Mouse (Mus musculus) mammary gland, adult 2 months (tissue): Measurements from ENCODE around the gene Ticam1. TPM values are rescaled to one million over a fixed set of nuclear protein-coding genes. Genes with fewer than 3 reads are reported as not detected.

ENCODE experiments used
- polyA plus RNA-seq: library from polyadenylated mRNA; depleted of rRNA; stranded (reverse); fragments of >200 nt; gene quantifications from 2 replicates; pipeline ENCODE4 v1.2.3, GENCODE M21; 2012; ENCODE audit warnings: low replicate concordance; rRNA removed

Gene Ticam1
- 27.3 and 29.4 TPM in 2 replicates for polyA plus RNA-seq

GRCm38 (mm10) chr17:56276643-56277566, at the start of gene Ticam1:
Ticam1 (minus strand) TSS chr17:56276786.

GRCm38 (mm10) chr17:56325450-56326152, 49.0 kb upstream of the Ticam1 start, which contains the start of gene Kdm4b:
Kdm4b (plus strand) TSS chr17:56326062.

GRCm38 (mm10) chr17:56303160-56303846, 26.7 kb upstream of the Ticam1 start, which contains the start of gene Uhrf1:
Uhrf1 (plus strand) TSS chr17:56303321.

GRCm38 (mm10) chr17:56300186-56300585, 23.6 kb upstream of the Ticam1 start, which contains the start of gene Arrdc5:
Arrdc5 (minus strand) TSS chr17:56300286.

GRCm38 (mm10) chr17:56292531-56293222, 16.1 kb upstream of the Ticam1 start, which contains the start of gene Plin3:
Plin3 (minus strand) TSS chr17:56292873.

GRCm38 (mm10) chr17:56256239-56256881, 20.2 kb downstream of the Ticam1 start, which contains the start of gene Fem1a:
Fem1a (plus strand) TSS chr17:56256810.

Other genes with a start within 250 kb of the Ticam1 start
- 97.9 and 107 TPM in 2 replicates for gene Sh3gl1, start 240.2 kb downstream of the Ticam1 start, polyA plus RNA-seq
- gene Chaf1a, start 236.3 kb downstream of the Ticam1 start, polyA plus RNA-seq, result 1.5 and 2.4 TPM in 2 replicates
- 66.4 and 86.9 TPM in 2 replicates for gene Ubxn6, start 201.8 kb downstream of the Ticam1 start, polyA plus RNA-seq
- gene Hdgfl2, start 197.2 kb downstream of the Ticam1 start, polyA plus RNA-seq, result 32.3 and 44.8 TPM in 2 replicates
- 524 and 611 TPM in 2 replicates for gene Plin4, start 167.0 kb downstream of the Ticam1 start, polyA plus RNA-seq
- 21.3 and 28.0 TPM in 2 replicates for gene Plin5, start 159.2 kb downstream of the Ticam1 start, polyA plus RNA-seq
- gene Lrg1, start 154.8 kb downstream of the Ticam1 start, polyA plus RNA-seq, result 252 and 470 TPM in 2 replicates
- 11.2 and 35.0 TPM in 2 replicates for gene Sema6b, start 136.4 kb downstream of the Ticam1 start, polyA plus RNA-seq
- 10.9 and 13.6 TPM in 2 replicates for gene Tnfaip8l1, start 114.3 kb downstream of the Ticam1 start, polyA plus RNA-seq
- gene Mydgf, start 92.9 kb downstream of the Ticam1 start, polyA plus RNA-seq, result 52.0 and 64.7 TPM in 2 replicates
- gene Dpp9, start 57.9 kb downstream of the Ticam1 start, polyA plus RNA-seq, result 45.3 and 59.0 TPM in 2 replicates
- 41.0 and 54.6 TPM in 2 replicates for gene Fem1a, start 20.0 kb downstream of the Ticam1 start, polyA plus RNA-seq
- gene Plin3, start 16.1 kb upstream of the Ticam1 start, polyA plus RNA-seq, result 36.1 and 37.7 TPM in 2 replicates
- gene Arrdc5, start 23.5 kb upstream of the Ticam1 start, polyA plus RNA-seq, result not detected in 2 replicates
- 5.2 and 8.0 TPM in 2 replicates for gene Uhrf1, start 26.5 kb upstream of the Ticam1 start, polyA plus RNA-seq
- 33.9 and 65.2 TPM in 2 replicates for gene Kdm4b, start 49.3 kb upstream of the Ticam1 start, polyA plus RNA-seq
- 112 and 178 TPM in 2 replicates for gene Ptprs, start 199.7 kb upstream of the Ticam1 start, polyA plus RNA-seq
- gene Znrf4, start 235.6 kb upstream of the Ticam1 start, polyA plus RNA-seq, result 0.10 TPM in 1 of 2 replicates, not detected in the other